Comparison of ENCODE assay signal across 26 mouse cellular contexts in the genomic region with DNA sequence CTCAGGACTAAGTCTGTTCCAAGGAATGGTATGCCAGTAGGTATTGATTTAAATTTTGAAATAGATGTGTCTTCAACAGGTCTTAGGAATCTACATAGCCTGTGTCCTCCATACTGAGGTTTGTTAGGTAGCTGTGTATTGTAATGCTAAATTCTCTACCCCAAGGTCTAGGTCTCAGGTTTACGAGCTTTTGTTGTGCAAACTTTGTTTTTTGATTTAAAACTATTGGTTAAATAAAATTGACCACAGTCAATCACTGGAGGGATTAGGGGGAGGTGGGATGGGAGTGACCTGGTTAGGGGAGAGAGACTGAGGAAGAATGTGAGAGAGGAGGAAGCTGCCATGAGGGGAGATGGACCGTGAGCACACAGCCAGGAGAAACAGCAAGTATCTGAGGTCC. TPM values are rescaled to one million over a fixed set of nuclear protein-coding genes. Genes with fewer than 3 reads are reported as not detected.
DNase-seq lines count a peak whose midpoint lies in the region; ATAC-seq and TF ChIP-seq lines count a peak whose summit lies in the region.
"Had no signal": no experiment of that assay in that cellular context is flagged by ENCODE, and none has a peak within 500 bp of the region (broad histone marks: within the 10 kb centered on the region; RNA-seq: fewer than 3 reads in every experiment).

No protein-coding gene starts in this region.

- TF ChIP-seq POLR2A in ES-Bruce4 (IDR thresholded peaks at IDR 0.05; ENCODE audit: insufficient read depth, low read length): no peak

- no peaks in the 10 kb centered on the region for H3K4me1 ChIP-seq in ES-Bruce4 (ENCODE audit: control insufficient read depth, insufficient read depth, low read length)
- no peaks in the 10 kb centered on the region; a peak in 3 of 4 replicates for H3K4me1 ChIP-seq in ES-E14 (ENCODE audit: control insufficient read depth in 2 of 2, insufficient read depth in 2 of 2, low read length in 2 of 2, poor library complexity in 1 of 2)
- H3K4me1 ChIP-seq: embryonic facial prominence, embryonic 13.5 days; embryonic facial prominence, embryonic 15.5 days; forebrain, embryonic 10.5 days; forebrain, embryonic 15.5 days had no signal

- no peaks in the 10 kb centered on the region for H3K36me3 ChIP-seq in ES-Bruce4 (ENCODE audit: control insufficient read depth, insufficient read depth, low read length, poor library complexity, severe bottlenecking)
- H3K36me3 ChIP-seq in ES-E14 (ENCODE audit: control insufficient read depth, insufficient read depth, low read length, poor library complexity, severe bottlenecking): no peaks in the 10 kb centered on the region
- H3K36me3 ChIP-seq: embryonic facial prominence, embryonic 13.5 days; embryonic facial prominence, embryonic 15.5 days; forebrain, embryonic 10.5 days; forebrain, embryonic 15.5 days; G1E had no signal

- H3K9ac ChIP-seq in ES-Bruce4 (ENCODE audit: low read depth, poor library complexity, severe bottlenecking) (no peak overlapping the region), ES-E14 (ENCODE audit: insufficient read depth, low read depth, low read length, poor library complexity, severe bottlenecking) (no peak overlapping the region)
- H3K9ac ChIP-seq: embryonic facial prominence, embryonic 13.5 days; embryonic facial prominence, embryonic 15.5 days; forebrain, embryonic 13.5 days; forebrain, embryonic 15.5 days; forebrain, postnatal 0 days had no signal

- H3K9me3 ChIP-seq in ES-Bruce4 (replicated peaks; ENCODE audit: control insufficient read depth, insufficient read depth, low read length, poor library complexity, severe bottlenecking) (no peaks in the 10 kb centered on the region), ES-E14 (ENCODE audit: control insufficient read depth, insufficient read depth, low read depth, low read length) (no peaks in the 10 kb centered on the region)
- H3K9me3 ChIP-seq: embryonic facial prominence, embryonic 13.5 days; embryonic facial prominence, embryonic 15.5 days; forebrain, embryonic 10.5 days; forebrain, embryonic 13.5 days; forebrain, embryonic 15.5 days had no signal

- 0 out of 2 replicates have a peak, but pooled peaks have one; percentile 8 for TF ChIP-seq EP300 in ES-Bruce4 (IDR thresholded peaks at IDR 0.05; ENCODE audit: insufficient read depth, low read depth, low read length)

- no peak for TF ChIP-seq CTCF in ES-Bruce4 (IDR thresholded peaks at IDR 0.05; ENCODE audit: low read depth, low read length)

- H3K4me3 ChIP-seq in ES-Bruce4 (ENCODE audit: low read depth, low read length) (no peak overlapping the region), ES-E14 (ENCODE audit: insufficient read depth in 1 of 2, low read depth in 1 of 2, low read length in 2 of 2, poor library complexity in 1 of 2, severe bottlenecking in 1 of 2) (no peak overlapping the region)
- H3K4me3 ChIP-seq: embryonic facial prominence, embryonic 13.5 days; embryonic facial prominence, embryonic 15.5 days; erythroblast, embryonic 14.5 days; forebrain, embryonic 10.5 days; forebrain, embryonic 13.5 days; forebrain, embryonic 15.5 days had no signal

- DNase-seq in ES-E14 (ENCODE audit: low read depth, low spot score): peak; percentile 25
- peak; percentile 60 for DNase-seq in ZHBTc4 (ENCODE audit: low read depth, low spot score)
- no peak for DNase-seq in embryo, embryonic 10.5 days (ENCODE audit: low spot score)
- DNase-seq: adrenal gland, adult 8-10 months; adrenal gland, postnatal 14 days; adrenal gland, postnatal 36 days; B cell, adult 2 months; cerebellum, adult 11-12 months; cerebellum, adult 2 months; cerebellum, adult 9-10 months; cerebellum, postnatal 10 days; cerebellum, postnatal 25 days; embryo, embryonic 11 days; forebrain, postnatal 0 days had no signal

- in situ Hi-C loops in ES-E14 (cut with MboI; ENCODE audit: low sequenced_read_pairs in 2 of 2, unreplicated experiment in 2 of 2): no loop called here

- H3K27me3 ChIP-seq in ES-Bruce4 (ENCODE audit: control insufficient read depth, insufficient read depth, low read length, poor library complexity, severe bottlenecking): no peaks in the 10 kb centered on the region
- H3K27me3 ChIP-seq: embryonic facial prominence, embryonic 13.5 days; embryonic facial prominence, embryonic 15.5 days; forebrain, embryonic 13.5 days; forebrain, embryonic 15.5 days; Patski had no signal

- ATAC-seq in CD4-positive, CD25-positive, alpha-beta regulatory T cell, adult 4 months: no peak
- ATAC-seq: activated CD4-positive, CD25-positive, alpha-beta regulatory T cell, adult 4 months; forebrain, embryonic 13.5 days; forebrain, embryonic 15.5 days; forebrain, postnatal 0 days; Patski had no signal

- no peak overlapping the region for H3K27ac ChIP-seq in ES-Bruce4 (ENCODE audit: insufficient read depth, low read length)
- no peak overlapping the region for H3K27ac ChIP-seq in ES-E14 (ENCODE audit: insufficient read depth, low read depth, low read length, poor library complexity, severe bottlenecking)
- H3K27ac ChIP-seq: embryonic facial prominence, embryonic 13.5 days; embryonic facial prominence, embryonic 15.5 days; forebrain, embryonic 10.5 days; forebrain, embryonic 13.5 days; forebrain, embryonic 15.5 days had no signal

TF ChIP-seq in ES-E14, 5 proteins besides CTCF, POLR2A, EP300 and RAD21:
- 0 out of 2 replicates have a peak, but pooled peaks have one; percentile 40 for TF ChIP-seq CHD2 (IDR thresholded peaks at IDR 0.05; ENCODE audit: low read depth, low read length)
- TF ChIP-seq MAFK (IDR thresholded peaks at IDR 0.05; ENCODE audit: insufficient read depth, low read depth, low read length): no peak

RNA-seq across cellular contexts. Expression of gene Sertm1, which starts 29.2 kb away (rescaled TPM):
- polyA plus RNA-seq in ES-Bruce4 (2011; ENCODE audit: insufficient read depth, insufficient read length, low read depth, missing spikeins): 0.53 and 1.0 TPM in 2 replicates
- total RNA-seq in ES-E14 (2012; rRNA removed): 0.31 and 0.53 TPM in 2 replicates
- not detected for polyA plus RNA-seq in CD4-positive, CD25-positive, alpha-beta regulatory T cell, adult 4 months (2017; shearing (Covaris generic))
- total RNA-seq: adrenal gland, adult 18-20 months; adrenal gland, adult 8-10 months; adrenal gland, postnatal 14 days; adrenal gland, postnatal 36 days had no signal
- polyA plus RNA-seq: activated CD4-positive, CD25-positive, alpha-beta regulatory T cell, adult 4 months; erythroblast, embryonic 14.5 days; G1E; Patski had no signal
